Mouse (Mus musculus) heart, embryonic 10.5 days (tissue): ENCODE measurements at regions not wholly inside any gene's neighbourhood (a gene's known extent, or its start where the extent isn't known, plus 50 kb on each side); places are given as distances from the start of the nearest gene placed in this dataset.
A peak's percentile ranks its signal among the peaks of the same experiment; 100 is the strongest.

Experiments used
- DNase-seq: peaks from one replicate; pipeline ENCODE4 v3.0.0-alpha.2; 2017; ENCODE audit warnings: low spot score
- H3K27ac ChIP-seq: fragments of 300-500 bp; sonication (generic); 2 replicates; pipeline ENCODE4 v1.5.1; 2016; ENCODE audit warnings: mild to moderate bottlenecking
- H3K27me3 ChIP-seq: fragments of 300-500 bp; sonication (generic); 2 replicates; pipeline ENCODE4 v1.6.1; 2016; ENCODE audit warnings: mild to moderate bottlenecking; ENCODE audit not compliant: poor library complexity, insufficient read depth, severe bottlenecking
- H3K36me3 ChIP-seq: fragments of 300-500 bp; sonication (generic); 2 replicates; pipeline ENCODE4 v1.6.1; 2016; ENCODE audit warnings: mild to moderate bottlenecking, moderate library complexity
- H3K4me1 ChIP-seq: fragments of 300-500 bp; sonication (generic); 2 replicates; pipeline ENCODE4 v1.6.1; 2016; ENCODE audit warnings: mild to moderate bottlenecking
- H3K4me3 ChIP-seq: fragments of 300-500 bp; sonication (generic); 2 replicates; pipeline ENCODE4 v1.5.1; 2016; ENCODE audit warnings: mild to moderate bottlenecking, moderate library complexity
- H3K9me3 ChIP-seq: fragments of 300-500 bp; sonication (generic); 2 replicates; pipeline ENCODE4 v1.6.1; 2016; ENCODE audit warnings: mild to moderate bottlenecking, moderate library complexity
- WGBS: fragments of 180-500 bp; shearing (Covaris S2); methylation state at CpG from one replicate; pipeline ENCODE4 v1.1.7; 2016; 5-methylcytosine and 5-hydroxymethylcytosine counted together

- H3K36me3 ChIP-seq: no peaks in the 10 kb centered on the region
- DNase-seq: no peak
- no peaks in the 10 kb centered on the region for H3K9me3 ChIP-seq
- H3K27me3 ChIP-seq: peaks cover 94% of the 10 kb centered on the region
- 23% methylated on average over 7 of the region's 7 CpGs for WGBS
- H3K4me1 ChIP-seq: peaks cover 33% of the 10 kb centered on the region
- H3K4me3 ChIP-seq: no peak overlapping the region
- no peak overlapping the region for H3K27ac ChIP-seq
These were observed 71.0 kb upstream of the Gm11733 start for GRCm38 (mm10) chr11:117413133-117413532.

GRCm38 (mm10) chr11:117413942-117414705, 70.0 kb upstream of the Gm11733 start:
- Histone ChIP-seq H3K4me1 (peaks cover 37% of the 10 kb centered on the region), H3K27ac (no peak overlapping the region), H3K9me3 (no peaks in the 10 kb centered on the region), H3K27me3 (peaks cover 94% of the 10 kb centered on the region), H3K36me3 (no peaks in the 10 kb centered on the region), H3K4me3 (no peak overlapping the region)
- DNase-seq: no peak
- 8% methylated on average over 11 of the region's 11 CpGs for WGBS

DNA sequence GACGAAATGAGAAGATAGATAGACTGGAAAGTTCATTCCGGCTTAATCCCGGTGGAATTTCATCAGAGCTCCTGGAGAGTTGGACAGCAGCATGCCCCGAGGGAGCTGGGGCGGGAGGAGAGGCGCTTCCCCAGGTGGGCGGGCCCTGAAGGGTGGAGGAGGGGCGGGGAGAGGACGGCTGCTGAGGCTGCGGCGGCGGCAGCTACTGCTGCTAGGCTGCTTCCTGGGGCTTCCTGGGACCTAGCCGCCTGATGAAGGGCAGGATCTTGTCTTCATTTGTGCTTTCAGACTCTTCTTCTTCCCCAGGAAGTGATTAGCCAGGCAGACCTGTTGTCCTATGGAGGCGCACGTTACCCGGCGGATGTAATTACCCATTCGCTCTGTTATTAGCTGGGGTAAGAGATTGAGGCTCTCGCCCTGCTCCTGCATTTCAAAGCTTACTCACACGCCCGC, 69.3 kb upstream of the Gm11733 start:
- WGBS: 1% methylated on average over 21 of the region's 21 CpGs

DNA sequence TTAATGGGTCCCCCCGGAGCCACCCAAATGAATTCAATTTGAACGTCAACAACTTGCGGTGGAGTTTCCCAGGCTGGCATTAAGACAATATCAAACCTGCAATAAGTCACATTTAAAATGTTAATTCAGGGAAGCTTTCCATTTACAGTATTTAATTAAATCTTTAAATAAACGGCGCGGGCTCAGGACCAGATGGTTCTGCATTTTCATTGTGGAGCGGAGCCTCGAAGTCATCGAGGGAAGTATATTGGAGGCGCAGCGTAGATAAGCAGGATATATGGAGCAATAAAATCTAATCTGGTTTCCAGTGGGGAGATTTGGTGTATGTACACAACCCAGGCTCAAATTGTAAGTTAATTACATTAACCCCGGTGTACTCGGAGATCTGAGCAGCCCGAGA, 68.7 kb upstream of the Gm11733 start:
- DNase-seq: no peak
- 4% methylated on average over 14 of the region's 14 CpGs for WGBS
- peaks cover 89% of the 10 kb centered on the region for H3K27me3 ChIP-seq
- H3K9me3 ChIP-seq: no peaks in the 10 kb centered on the region
- peak overlapping the region; percentile 51 for H3K4me3 ChIP-seq
- no peaks in the 10 kb centered on the region for H3K36me3 ChIP-seq
- H3K4me1 ChIP-seq: peaks cover 41% of the 10 kb centered on the region
- no peak overlapping the region for H3K27ac ChIP-seq

More for the DNA sequence above, 69.3 kb upstream of the Gm11733 start:
- peak overlapping the region; percentile 51 for H3K4me3 ChIP-seq
- no peak for DNase-seq
- H3K4me1 ChIP-seq: peaks cover 44% of the 10 kb centered on the region
- H3K36me3 ChIP-seq: no peaks in the 10 kb centered on the region
- peaks cover 91% of the 10 kb centered on the region for H3K27me3 ChIP-seq
- no peak overlapping the region for H3K27ac ChIP-seq
- no peaks in the 10 kb centered on the region for H3K9me3 ChIP-seq

- DNase-seq: no peak
- peaks cover 41% of the 10 kb centered on the region for H3K4me1 ChIP-seq
- H3K9me3 ChIP-seq: no peaks in the 10 kb centered on the region
- no peak overlapping the region for H3K4me3 ChIP-seq
- H3K27me3 ChIP-seq: peaks cover 84% of the 10 kb centered on the region
- WGBS: 8% methylated on average over 13 of the region's 13 CpGs
- H3K36me3 ChIP-seq: no peaks in the 10 kb centered on the region
- H3K27ac ChIP-seq: no peak overlapping the region
These were observed 68.2 kb upstream of the Gm11733 start for GRCm38 (mm10) chr11:117415955-117416354.

DNA sequence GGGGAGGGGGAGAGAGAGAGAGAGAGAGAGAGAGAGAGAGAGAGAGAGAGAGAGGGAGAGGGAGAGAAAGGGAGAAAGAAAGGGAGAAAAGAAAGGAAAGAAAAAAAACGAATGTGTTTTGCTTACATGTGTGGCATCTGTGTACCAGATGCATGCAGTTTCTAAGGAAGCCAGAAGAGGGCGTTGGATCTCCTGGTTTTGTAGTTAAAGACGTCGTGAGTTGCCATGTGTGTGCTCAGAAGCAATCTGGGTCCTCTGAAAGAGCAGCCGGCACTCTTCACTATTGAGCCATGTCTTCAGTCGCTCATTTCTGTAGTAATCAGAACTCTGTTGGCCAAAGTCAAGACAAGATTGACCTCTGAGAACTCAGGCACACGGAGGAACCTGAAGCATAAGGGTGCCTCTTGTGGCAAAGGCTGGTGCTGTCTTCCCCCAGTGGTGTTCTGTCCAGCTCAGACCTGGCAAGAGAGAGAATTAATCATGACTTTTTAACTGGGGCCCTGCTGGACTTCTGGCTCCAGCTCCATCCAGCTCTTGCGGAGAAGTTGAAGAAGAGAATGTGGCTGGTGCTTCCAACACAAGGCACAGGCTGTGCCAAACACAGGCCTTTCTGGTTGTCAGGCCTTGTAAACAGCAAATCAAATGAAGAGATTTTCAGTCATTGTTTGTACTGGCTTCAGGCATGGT, 67.0 kb upstream of the Gm11733 start:
- Histone ChIP-seq H3K4me1 (peaks cover 45% of the 10 kb centered on the region), H3K36me3 (no peaks in the 10 kb centered on the region), H3K4me3 (no peak overlapping the region), H3K27ac (no peak overlapping the region), H3K27me3 (peaks cover 85% of the 10 kb centered on the region), H3K9me3 (no peaks in the 10 kb centered on the region)
- no peak for DNase-seq
- 48% methylated on average over 8 of the region's 8 CpGs for WGBS

GRCm38 (mm10) chr11:117417959-117418574, 66.1 kb upstream of the Gm11733 start:
- 43% methylated on average over 9 of the region's 9 CpGs for WGBS
- Histone ChIP-seq H3K4me1 (peaks cover 45% of the 10 kb centered on the region), H3K27ac (no peak overlapping the region), H3K9me3 (no peaks in the 10 kb centered on the region), H3K27me3 (peaks cover 75% of the 10 kb centered on the region), H3K36me3 (no peaks in the 10 kb centered on the region), H3K4me3 (no peak overlapping the region)
- no peak for DNase-seq

GRCm38 (mm10) chr11:117418939-117419338, 65.2 kb upstream of the Gm11733 start:
- H3K36me3 ChIP-seq: no peaks in the 10 kb centered on the region
- no peaks in the 10 kb centered on the region for H3K9me3 ChIP-seq
- no peak for DNase-seq
- H3K4me3 ChIP-seq: no peak overlapping the region
- peaks cover 45% of the 10 kb centered on the region for H3K4me1 ChIP-seq
- 0 out of 2 replicates have a peak overlapping the region, but pooled peaks have one; percentile 13 for H3K27ac ChIP-seq
- peaks cover 67% of the 10 kb centered on the region for H3K27me3 ChIP-seq
- 43% methylated on average over 3 of the region's 3 CpGs for WGBS

- no peak for DNase-seq
- 84% methylated on average over 9 of the region's 9 CpGs for WGBS
- Histone ChIP-seq H3K27ac (no peak overlapping the region), H3K4me1 (peaks cover 43% of the 10 kb centered on the region), H3K36me3 (no peaks in the 10 kb centered on the region), H3K27me3 (peaks cover 63% of the 10 kb centered on the region), H3K9me3 (no peaks in the 10 kb centered on the region), H3K4me3 (no peak overlapping the region)
These were observed 64.7 kb upstream of the Gm11733 start for GRCm38 (mm10) chr11:117419351-117419969.

DNA sequence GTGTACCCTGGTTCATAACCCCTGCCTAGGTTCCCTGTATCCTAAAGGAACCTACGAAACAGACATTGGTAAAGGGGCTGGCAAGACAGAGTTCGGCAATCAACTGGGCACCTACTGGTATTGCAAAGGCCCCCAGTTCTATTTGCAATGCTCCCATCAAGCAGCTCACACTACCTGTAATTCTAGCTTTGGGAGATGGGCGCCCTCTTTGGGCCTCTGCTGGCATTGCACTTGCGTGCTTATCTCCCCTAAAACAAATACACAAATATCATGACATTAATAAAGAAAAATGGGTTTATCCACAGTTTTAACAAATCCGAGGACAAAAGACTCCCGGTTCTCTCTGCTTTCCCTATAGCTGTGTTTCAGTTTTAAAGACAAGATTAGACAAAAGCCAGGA, 61.5 kb upstream of the Gm11733 start:
- no peak overlapping the region for H3K27ac ChIP-seq
- no peaks in the 10 kb centered on the region for H3K9me3 ChIP-seq
- H3K27me3 ChIP-seq: peaks cover 59% of the 10 kb centered on the region
- no peak overlapping the region for H3K4me3 ChIP-seq
- DNase-seq: no peak
- H3K4me1 ChIP-seq: peaks cover 33% of the 10 kb centered on the region
- no peaks in the 10 kb centered on the region for H3K36me3 ChIP-seq
- 80% methylated on average over 6 of the region's 6 CpGs for WGBS

GRCm38 (mm10) chr11:117423422-117423821, 60.7 kb upstream of the Gm11733 start:
- WGBS: 85% methylated on average over 2 of the region's 2 CpGs
- peaks cover 26% of the 10 kb centered on the region for H3K4me1 ChIP-seq
- no peak for DNase-seq
- no peak overlapping the region for H3K27ac ChIP-seq
- no peaks in the 10 kb centered on the region for H3K9me3 ChIP-seq
- peaks cover 58% of the 10 kb centered on the region for H3K27me3 ChIP-seq
- no peak overlapping the region for H3K4me3 ChIP-seq
- H3K36me3 ChIP-seq: no peaks in the 10 kb centered on the region

DNA sequence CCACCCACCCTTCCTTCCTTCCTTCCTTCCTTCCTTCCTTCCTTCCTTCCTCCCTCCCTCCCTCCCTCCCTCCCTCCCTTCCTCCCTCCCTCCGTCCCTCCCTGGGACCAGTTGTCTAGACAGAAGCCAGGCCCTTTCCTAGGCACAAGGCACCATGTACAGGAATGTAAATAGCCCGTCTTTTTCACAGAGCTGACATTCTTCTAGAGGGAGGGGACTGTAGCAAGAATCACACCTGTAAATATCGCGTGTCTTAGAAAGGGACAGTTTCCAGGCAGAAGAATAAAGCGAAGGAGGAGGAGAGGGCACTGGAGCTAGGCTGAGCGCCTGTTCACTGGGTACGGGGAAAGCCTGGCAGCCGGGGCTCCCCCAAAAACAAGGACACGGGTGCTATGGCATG, 58.7 kb upstream of the Gm11733 start:
- Histone ChIP-seq H3K9me3 (no peaks in the 10 kb centered on the region), H3K4me3 (no peak overlapping the region), H3K27ac (no peak overlapping the region), H3K36me3 (no peaks in the 10 kb centered on the region), H3K27me3 (peaks cover 63% of the 10 kb centered on the region), H3K4me1 (peaks cover 16% of the 10 kb centered on the region)
- WGBS: 40% methylated on average over 9 of the region's 9 CpGs
- no peak for DNase-seq

DNA sequence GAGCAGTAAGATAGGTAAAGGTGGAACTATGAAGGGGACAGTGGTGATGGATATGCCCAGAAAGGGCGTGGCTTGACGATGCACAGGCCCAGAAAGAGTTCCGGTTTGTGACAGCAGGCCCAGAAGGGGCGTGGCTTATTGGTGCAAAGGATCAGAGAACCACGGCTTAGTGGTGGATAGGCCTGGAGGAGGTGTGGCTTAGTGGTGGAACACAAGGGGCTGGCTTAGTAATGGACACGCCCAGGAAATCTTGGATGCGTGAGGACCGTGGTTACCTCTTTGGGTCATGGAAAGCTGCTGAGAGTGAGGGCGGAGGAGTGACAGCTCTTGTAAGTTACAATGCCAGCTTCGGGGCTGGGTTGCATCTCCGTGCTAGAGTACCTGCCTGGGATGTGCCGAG, 58.2 kb upstream of the Gm11733 start:
- Histone ChIP-seq H3K9me3 (no peaks in the 10 kb centered on the region), H3K27me3 (peaks cover 68% of the 10 kb centered on the region), H3K4me3 (no peak overlapping the region), H3K36me3 (no peaks in the 10 kb centered on the region), H3K27ac (no peak overlapping the region), H3K4me1 (peaks cover 16% of the 10 kb centered on the region)
- WGBS: 27% methylated on average over 12 of the region's 12 CpGs
- no peak for DNase-seq
